Mouse (Mus musculus) mature B cell (primary cell): ENCODE measurements around the gene Pon3.
"Not testable (repeated sequence)": the region's sequence is repeated elsewhere in the genome, so short reads cannot be mapped to it uniquely, and the experiment has no call there.

Experiments used
- in situ Hi-C: fragments of 300-500 bp; cut with MboI; formaldehyde crosslinking; loops from 2 replicates; pipeline ENCODE4 v1.14.3; 2019

The Pon3 gene

DNA sequence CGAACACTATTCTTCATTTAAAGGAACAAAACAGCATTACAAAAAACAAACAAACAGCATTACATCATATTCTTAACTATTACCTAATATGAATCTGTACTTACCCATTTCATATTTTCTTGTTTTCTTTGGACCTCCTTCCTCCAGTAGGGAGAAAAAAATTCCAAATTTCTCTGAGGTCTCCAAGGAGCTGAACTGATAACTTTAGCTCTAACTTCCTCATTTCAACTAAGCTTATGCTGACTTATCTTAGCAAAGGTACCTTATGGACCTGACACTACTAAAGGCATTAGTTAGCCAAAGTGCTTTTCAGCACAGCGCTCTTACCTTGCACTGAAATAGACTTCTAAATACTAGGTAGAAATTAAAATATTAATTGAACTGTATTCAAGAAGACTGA is 1.2 kb downstream of the Pon3 start:
- in situ Hi-C loops, result no loop called here

DNA sequence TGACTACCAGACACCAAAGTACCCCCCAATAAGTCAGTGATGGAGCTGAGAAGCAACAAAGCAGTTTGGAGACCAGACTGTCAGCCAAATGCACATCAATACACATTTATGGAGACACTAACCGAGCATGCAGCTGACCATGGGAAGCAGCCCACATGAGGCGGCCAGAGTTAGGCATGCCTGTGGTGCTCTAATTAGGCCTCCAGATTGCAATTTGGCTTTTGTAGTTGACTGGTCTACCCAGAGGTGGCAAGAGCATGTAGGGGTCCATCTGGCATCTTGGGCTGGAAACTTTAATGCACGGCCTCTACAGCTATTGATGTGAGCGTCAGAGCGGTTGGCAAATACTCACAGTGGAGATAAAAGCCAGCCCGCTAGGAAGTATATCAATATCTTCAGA is 10.2 kb downstream of the Pon3 start:
- in situ Hi-C loops, result no loop called here

DNA sequence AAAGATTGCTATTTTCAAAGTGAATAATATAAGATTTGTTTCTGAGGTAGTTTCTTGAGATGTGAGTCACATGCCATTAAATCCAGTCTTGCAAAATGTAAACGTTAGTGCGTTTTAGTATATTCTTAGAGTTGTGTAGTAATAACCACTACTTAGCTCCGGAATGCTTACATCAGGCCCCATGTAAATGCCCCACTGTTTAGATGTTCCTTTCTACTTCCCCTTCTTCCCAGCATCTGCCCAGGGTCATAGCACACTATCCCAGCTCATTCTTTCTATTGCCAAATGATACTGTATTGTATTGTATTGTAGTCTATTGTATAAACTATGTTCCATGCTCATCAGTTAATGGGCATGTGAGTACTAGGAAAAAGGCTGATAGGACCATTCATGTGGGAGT is 17.3 kb downstream of the Pon3 start:
- in situ Hi-C loops, result no loop called here

DNA sequence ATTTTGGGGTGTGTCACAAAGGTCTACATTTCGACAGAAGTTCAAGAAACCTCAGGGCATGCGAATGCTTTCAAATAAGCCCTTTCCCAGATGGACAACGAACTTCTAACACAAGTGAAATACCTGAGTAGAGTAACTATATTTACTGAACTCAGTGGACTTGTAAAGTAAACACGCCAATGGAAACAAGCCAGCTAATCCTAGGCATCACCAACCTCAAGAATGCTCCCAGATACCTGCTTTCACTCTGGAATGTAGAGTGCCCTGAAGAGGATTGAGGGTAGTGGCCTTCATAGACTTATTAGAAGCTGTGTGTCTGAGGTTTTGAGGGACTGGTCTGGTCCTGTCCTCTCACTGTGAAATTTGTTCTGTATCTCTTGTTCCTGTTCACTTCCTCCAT is 18.6 kb downstream of the Pon3 start:
- in situ Hi-C loops, result no loop called here

DNA sequence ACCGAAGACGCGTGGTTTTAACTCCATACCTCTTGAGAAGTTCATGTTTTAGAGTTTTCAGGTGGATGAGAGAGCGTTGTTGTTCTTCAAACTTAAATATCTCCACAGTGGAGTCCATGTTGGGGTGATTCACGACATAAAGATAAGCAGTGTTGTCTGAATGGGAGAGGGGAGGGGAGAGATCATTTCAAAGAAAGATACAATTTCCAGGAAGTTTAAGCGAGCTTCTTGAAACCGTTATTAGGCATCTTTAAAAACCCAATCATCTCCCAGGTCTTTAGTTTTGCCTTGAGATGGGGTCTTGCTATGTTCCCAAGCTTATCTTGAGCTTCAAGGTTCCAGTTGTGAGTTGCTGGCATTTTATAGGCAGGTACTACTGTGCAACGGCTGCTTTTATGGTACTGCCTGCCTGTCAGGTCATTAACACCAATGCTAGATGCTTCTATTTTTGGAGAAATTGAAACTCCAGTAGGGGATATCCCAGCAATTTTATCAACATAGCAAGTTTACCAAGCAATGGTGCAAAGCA is 19.2 kb downstream of the Pon3 start:
- in situ Hi-C loops, result no loop called here

DNA sequence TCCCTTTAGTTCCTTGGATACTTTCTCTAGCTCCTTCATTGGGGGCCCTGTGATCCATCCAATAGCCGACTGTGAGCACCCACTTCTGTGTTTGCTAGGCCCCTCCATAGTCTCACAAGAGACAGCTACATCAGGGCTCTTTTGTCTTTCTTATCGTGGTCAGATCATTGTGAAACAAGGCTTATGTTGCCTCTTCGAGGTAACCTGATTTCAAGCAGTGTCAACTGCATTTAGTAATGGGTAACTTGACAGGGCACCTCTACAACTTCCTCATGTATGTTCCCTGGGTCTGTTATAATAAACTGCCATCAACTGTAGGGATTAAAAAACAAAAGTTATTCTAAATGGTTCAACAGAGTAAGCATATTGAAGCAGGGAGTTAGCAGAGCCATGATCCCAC is 21.5 kb downstream of the Pon3 start:
- in situ Hi-C loops, result no loop called here

DNA sequence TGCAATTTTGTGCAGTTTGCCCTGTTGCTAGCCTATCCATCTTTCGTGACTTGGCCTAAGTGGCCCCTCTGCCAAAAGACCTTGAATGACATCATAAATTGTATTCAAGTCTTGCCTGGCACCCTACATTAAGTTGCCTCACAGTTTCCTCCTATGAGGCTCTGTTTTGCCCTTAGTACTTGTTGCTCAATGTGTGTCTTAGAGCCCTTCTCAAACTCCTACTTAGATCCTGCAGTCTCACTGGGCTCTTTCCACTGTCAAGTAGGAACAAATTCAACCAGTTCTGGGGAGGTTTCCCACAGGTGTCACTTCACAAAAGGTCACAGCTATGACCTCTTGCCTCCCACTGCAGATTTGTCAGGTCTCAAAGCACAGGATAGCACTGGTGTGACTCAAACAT is 22.3 kb downstream of the Pon3 start:
- in situ Hi-C loops, result no loop called here

DNA sequence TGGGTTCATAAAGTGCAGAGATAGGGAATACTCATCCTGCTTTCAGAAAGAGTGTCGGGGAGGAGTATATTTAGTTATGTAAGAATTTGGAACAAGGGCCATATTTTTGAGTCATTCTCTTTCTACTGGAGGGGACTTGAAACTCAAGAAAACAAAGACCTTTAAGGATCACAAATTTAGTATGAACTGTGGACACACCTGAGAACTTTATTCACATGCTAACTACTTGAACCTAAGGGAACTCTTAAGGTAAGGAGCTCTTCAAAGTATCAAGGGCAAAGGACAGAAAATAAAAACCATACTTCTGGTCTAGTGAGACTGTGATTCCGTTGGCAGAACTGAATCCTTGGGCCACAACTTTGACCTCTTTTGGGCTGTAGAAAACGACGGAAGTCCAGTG is 24.1 kb downstream of the Pon3 start:
- in situ Hi-C loops, result no loop called here

DNA sequence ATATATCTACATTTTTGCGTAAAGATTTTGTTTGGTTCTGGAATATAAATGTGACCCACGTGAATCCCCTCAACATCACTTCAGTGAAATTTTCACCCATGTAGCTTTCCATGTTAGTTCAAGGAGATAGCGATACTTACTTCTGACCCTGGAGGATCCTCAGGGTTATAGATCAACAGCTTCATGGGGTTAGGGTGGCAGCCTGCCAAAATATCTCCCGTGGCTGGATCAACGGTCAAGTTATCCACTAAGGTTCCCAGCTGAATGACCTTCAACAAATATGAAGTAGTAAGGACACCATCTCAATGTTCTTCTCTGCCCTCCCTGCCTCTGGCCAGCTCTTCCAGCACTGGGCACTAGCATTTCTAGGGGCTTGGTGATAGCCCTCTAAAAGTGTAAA is 25.8 kb downstream of the Pon3 start:
- in situ Hi-C loops, result no loop called here

DNA sequence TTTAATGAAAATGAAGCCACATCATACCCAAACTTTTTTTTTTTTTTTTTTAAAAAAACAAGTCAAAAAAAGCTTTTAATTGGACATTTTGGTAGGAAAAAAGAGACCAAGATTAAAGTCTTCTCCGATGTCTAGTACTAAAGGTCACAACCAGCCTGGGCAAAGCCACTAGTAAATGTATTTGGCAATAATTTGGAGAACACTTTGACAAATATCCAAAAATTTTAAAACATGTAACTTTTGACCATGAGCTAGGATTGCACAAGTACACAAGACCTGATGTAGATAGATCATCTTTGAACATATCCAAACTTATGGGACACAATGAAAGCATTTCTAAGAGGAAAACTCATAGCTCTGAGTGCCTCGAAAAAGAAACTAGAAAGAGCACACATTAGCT is 32.5 kb downstream of the Pon3 start:
- in situ Hi-C loops, result not testable (repeated sequence)

DNA sequence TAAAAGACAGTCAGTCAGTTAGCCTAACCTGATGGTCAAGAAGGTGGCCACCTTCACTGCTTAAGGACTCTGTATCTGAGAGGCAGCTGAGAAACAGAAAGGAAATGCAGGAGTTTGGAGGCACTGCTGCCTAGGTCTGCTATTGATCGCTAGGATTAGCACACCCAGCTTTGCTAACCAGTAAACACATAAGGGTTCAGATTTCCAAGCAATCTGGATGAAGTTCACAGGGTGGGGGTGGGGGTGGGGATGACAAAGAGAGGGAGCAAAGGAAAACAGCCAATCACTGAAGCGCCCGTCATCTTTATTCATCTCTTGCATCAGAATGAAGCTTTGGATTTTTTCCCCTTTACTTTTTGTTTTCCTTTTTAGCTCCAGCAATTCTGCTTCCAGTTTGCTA is 34.0 kb downstream of the Pon3 start:
- in situ Hi-C loops, result no loop called here

DNA sequence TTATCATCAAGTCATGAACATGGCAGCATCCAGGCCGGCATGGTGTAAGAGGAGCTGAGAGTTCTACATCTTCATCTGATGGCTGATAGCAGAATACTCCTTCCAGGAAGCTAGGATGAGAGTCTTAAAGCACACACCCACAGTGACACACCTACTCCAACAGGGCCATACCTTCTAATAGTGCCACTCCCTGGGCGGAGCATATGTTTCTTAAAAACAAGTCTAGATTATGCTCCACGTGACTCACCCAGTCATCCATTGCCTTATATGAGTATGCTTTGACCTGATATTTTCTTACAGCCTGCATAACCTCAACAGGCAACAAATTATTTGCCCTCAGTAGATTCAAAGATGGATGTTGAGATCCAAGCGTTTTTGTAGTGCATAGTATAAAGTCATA is 37.9 kb downstream of the Pon3 start:
- in situ Hi-C loops, result no loop called here

DNA sequence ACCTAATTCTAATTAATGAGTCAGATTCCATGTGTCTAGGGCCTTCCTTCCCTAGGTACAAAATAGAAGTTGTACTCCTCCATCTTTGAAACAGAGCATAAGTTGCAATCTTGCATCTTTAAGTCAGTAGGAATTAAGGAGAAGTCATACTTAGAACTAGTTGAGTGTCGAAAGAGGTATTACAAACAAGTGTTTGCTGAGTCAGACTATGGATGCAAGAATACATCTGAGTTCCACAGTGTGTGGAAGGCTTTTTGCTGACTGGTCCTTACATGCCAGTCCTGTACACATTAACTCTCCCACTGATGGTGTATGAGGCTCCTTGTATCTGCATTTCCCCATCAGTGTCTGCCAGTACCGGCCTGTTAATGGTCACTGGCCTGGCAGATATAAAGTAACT is 48.3 kb downstream of the Pon3 start:
- in situ Hi-C loops, result no loop called here

DNA sequence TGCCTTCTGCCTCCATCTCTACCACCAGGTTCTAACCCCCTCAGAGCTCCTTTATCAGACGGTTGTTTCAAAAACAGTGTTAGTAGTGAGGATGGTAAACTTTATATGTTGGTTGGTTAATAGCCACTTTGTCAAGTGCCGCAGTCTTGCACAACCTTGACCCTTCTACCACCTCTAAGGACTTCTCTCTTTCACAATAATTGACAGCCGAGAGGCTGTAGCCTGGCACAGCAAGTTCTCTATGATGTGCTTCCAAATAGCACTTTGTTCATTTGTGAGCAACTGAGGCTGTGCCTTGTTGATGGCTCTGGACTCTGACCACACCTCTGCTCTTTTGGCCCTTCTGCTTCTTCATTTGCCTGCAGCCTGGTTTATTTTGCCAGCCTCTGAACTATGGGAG is 56.2 kb downstream of the Pon3 start:
- in situ Hi-C loops, result no loop called here

DNA sequence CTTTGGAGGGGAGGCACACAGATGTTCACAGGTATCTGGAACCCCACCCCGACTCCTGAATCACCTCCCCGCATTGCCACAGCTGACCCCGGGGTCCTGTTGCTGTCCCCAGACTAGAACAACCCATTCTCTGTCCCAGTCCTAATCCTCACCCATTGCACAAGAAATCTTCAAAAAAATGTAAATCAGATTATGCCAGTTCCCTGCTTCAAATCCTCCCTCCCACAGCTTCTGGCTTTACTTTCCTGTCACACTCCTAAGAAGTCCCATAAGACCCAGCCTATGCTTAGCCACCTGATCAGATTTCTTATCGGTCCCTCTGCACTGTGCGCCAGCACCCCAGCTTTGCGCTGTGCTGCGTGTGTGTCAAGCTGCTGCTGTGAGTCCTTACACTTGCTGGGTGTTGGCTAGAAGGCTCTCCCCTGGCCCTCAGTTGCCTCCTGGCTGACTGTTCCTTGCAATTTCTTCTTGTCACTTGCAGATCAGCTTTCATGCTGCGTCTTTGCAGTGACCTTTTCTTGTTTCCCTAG is 56.6 kb downstream of the Pon3 start:
- in situ Hi-C loops, result no loop called here

DNA sequence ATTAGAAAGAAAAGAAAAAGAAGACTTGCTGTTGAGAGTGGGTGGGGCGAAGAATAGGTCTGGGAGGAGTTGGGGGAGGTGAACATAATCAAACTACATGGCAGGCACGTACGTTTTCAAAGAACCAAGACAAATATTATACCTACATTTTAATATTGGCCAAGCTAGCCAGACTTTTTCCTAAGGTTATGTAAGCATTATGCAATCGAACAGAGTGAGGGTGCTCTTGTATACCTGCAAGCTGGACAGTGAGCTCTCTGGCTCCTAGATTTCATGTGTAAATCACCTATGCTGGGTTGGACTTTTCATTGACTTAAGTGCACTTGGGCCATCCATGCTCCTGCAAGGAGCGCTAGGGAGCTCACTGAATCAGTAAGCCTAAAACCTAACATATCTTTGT is 57.5 kb downstream of the Pon3 start:
- in situ Hi-C loops, result no loop called here

DNA sequence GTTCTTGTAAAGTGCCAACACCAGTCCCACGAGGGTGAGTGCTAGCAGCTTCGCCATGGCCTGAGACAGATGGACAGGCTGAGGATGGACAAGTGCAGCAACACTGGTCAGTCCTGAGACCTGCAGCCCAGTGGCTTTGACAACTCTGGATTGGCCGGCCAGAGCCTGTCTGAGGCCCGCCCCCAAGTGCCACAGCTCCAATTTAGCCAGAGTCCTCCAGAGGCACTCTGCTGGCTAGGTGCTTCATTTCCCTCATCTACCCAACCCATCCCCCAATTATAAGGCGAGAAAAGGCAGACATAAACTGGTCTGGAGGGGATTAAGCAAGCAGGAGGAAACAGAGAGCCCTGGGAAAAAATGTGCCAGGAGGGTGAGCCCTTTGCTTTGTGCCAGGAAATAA is 62.4 kb downstream of the Pon3 start, which contains the start of gene Pon1:
Gene Pon1, minus strand, starts transcription at position 254 of the 400 bp plus-strand sequence.
- in situ Hi-C loops, result no loop called here

DNA sequence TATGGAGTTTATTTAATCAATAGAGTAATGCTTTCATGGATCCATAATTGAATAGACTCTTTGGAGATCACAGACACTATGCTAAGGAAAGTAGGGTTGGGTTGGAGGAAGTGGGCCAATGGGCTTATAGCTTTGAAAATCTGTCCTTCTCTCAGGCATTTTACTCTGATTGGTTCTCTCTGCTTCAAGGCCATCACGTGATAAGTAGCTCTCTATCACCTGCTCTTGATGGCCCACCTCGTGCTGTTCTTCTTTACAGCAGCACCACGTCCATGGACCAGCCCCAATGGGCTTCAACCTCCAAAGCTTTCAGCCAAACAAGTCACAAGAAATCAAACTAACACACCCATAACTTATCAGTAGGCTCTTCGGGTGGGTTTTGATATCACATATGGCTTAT is 65.3 kb downstream of the Pon3 start:
- in situ Hi-C loops, result no loop called here

DNA sequence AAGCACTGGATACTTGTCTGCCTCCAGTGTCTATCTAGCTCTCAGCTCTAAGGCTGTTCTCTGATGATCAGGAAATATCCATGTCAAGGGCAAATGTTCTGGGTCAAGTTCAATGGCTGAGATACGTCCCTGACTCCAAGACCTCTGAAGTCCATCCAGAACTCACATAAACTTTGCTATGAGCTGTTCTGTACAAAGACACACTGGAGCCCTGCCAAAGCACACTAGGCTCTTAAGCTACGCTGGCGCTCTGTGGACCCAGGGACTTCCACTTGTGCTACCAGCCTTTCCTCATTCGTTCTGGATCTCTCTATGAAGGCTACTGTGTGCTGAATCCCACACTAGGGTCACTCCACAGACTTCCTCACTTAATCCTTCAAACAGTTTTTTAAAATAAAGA is 66.6 kb downstream of the Pon3 start:
- in situ Hi-C loops, result no loop called here

DNA sequence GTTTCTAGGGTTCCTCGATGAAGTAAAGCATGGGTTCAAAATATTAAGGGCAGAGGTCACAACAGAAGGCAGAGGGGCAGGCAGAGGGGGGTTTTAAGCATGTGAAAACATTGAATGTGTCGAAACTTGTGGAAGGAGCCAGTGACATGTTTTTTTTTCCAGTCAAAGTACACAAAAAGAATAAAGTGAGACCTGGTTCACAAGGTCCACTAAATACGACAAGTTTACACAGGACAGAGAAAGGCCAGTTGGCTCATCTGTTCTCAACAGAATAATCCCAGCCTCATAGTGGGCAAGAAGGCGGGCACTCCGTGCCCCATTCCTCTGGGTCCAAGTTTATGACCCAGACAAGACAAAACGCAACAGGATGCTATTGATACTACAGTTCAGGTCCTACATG is 67.1 kb downstream of the Pon3 start:
- in situ Hi-C loops, result no loop called here

DNA sequence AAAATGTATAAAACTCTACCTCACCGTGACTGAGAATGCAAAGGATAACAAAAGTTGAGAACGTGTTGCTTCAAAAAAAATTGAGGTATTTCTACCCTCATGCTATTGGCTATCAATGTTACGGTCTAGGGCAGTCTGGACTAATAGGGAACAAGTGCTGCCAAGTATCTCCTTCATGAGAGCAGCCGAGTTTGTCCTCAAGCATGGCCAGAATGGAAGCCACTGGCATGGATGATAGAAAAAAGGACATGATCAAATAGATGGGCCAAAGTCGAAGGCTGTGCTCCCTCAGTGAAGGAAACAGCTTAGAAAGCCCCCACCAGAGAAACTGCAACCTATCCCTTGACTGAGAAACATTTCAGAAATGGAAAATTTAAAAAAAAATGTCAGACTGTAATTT is 68.0 kb downstream of the Pon3 start:
- in situ Hi-C loops, result no loop called here

DNA sequence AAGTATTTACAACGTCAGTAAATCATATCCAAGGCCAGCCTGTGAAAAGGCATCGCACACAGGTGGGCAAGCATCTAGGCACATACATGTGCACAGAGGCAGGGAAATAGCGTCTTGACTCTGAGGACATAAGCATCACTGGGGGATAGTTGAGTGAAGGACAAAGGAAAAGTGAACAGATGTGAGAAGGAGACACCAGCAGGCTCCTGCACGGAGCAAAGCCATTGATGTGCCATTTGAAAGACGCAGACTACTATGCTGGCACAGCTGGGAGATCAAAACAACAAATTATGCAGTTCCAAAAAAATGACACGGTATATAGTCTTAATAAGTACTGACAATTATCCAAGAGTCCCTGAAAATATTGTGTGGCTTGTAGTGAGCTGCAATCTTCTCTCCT is 68.5 kb downstream of the Pon3 start:
- in situ Hi-C loops, result no loop called here

DNA sequence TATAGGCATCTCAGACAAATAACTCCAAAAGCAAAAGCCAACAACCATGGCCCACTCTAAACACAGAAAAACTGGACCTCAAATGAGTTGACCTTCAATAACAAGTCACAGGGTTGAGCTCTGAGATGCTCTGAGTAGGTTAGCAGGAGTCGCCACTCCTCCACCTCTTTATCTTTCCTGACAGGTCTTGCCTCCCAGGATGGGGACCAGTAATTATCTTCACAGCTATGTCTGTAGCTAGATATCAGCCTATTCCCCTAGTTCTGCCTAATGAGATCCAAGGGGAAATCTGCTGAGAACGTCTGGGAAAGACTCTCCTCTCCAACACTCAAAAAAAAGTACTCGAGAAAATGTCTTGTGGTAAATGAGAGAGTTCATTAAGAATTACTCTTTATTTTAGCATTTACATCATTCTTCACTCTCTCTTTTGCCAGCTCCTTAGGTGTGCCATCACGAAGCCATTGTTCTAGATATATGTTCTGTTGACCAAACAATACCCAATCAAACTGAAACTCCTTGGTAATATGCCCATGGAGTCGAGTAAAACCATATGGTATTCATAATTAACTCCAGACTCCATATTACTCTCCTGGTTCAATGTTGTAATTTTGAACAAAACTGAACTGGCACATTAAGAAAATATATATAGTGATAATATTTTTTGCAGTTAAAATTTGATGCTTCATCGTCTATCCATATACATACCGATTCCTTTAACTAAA is 69.7 kb downstream of the Pon3 start:
- in situ Hi-C loops, result no loop called here

DNA sequence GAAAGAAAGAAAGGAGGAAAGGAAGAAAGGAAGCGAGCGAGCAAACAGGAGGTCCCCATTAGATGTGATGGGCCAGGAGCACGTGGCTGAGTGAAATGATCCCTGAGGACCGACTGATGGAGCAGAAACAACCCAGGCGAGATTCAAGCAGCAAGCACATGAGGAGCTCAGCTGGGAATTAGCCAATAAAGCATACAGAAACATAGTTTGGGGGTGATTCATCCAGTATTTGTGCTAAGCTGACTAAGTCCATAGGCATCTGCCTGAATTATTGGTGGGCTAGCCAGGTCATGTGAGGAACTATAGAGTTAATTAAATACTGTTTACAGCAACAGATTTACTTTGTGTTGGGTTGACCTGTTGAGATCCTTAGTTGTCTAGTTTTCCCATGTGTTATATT is 75.4 kb downstream of the Pon3 start:
- in situ Hi-C loops, result no loop called here
